Mouse (Mus musculus) bone marrow, adult 2 months (tissue): Measurements from ENCODE around the gene Nes. TPM values are rescaled to one million over a fixed set of nuclear protein-coding genes. Genes with fewer than 3 reads are reported as not detected.

ENCODE experiments used
- H3K27ac ChIP-seq: fragments of 200-500 bp; 2 replicates; pipeline ENCODE4 v1.5.1; 2012; ENCODE audit warnings: low read depth, mild to moderate bottlenecking, control low read depth, inconsistent platforms, low read length; ENCODE audit not compliant: control insufficient read depth, poor library complexity, insufficient read depth
- H3K4me1 ChIP-seq: fragments of 200-500 bp; 2 replicates; pipeline ENCODE4 v1.6.1; 2011; ENCODE audit warnings: low read length; ENCODE audit not compliant: control insufficient read depth, insufficient read depth
- H3K4me3 ChIP-seq: fragments of 200-500 bp; replicated peaks from 2 replicates; pipeline ENCODE3; 2011; ENCODE audit warnings: mild to moderate bottlenecking, low read depth, low read length, control low read depth; ENCODE audit not compliant: control insufficient read depth
- CTCF ChIP-seq: fragments of 200-500 bp; IDR thresholded peaks from 2 replicates; pipeline ENCODE4 v1.5.1; 2011; ENCODE audit warnings: low read length, control low read depth; ENCODE audit not compliant: control insufficient read depth, insufficient read depth
- POLR2A ChIP-seq: fragments of 200-500 bp; IDR thresholded peaks from 2 replicates; pipeline ENCODE4 v1.6.1; 2011; ENCODE audit warnings: low read depth, mild to moderate bottlenecking, control low read depth, low read length, borderline replicate concordance; ENCODE audit not compliant: control insufficient read depth
- WGBS: fragments of 180-500 bp; shearing (Covaris S2); methylation state at CpG from one replicate; pipeline ENCODE4 v1.1.7; 2018; 5-methylcytosine and 5-hydroxymethylcytosine counted together
- polyA plus RNA-seq: library from polyadenylated mRNA; stranded (reverse); fragments of >200 nt; gene quantifications from 2 replicates; pipeline ENCODE4 v1.2.4, GENCODE M21; 2011; ENCODE audit warnings: low replicate concordance; ENCODE audit not compliant: missing spikeins, insufficient read depth, insufficient read length

Gene Nes
- polyA plus RNA-seq, 1 experiment, result 0.67 TPM

- Histone ChIP-seq H3K4me3 (no peak overlapping the region), H3K27ac (no peak overlapping the region), H3K4me1 (no peaks in the 10 kb centered on the region)
- no peak for TF ChIP-seq POLR2A
- no peak for TF ChIP-seq CTCF
- WGBS, result 40% methylated on average over 3 of the region's 3 CpGs
Observed at GRCm38 (mm10) chr3:87984094-87984493, 13.2 kb downstream of the Nes start.

GRCm38 (mm10) chr3:87985505-87986320, 14.8 kb downstream of the Nes start:
- no peak for TF ChIP-seq POLR2A
- TF ChIP-seq CTCF, result no peak
- WGBS, result 62% methylated on average over 12 of the region's 12 CpGs
- Histone ChIP-seq H3K4me1 (no peaks in the 10 kb centered on the region), H3K27ac (no peak overlapping the region), H3K4me3 (no peak overlapping the region)

GRCm38 (mm10) chr3:87986868-87987267, 16.0 kb downstream of the Nes start:
- Histone ChIP-seq H3K4me3 (no peak overlapping the region), H3K4me1 (no peaks in the 10 kb centered on the region), H3K27ac (no peak overlapping the region)
- no peak for TF ChIP-seq POLR2A
- TF ChIP-seq CTCF, result peak; percentile 87
- 2% methylated on average over 17 of the region's 17 CpGs for WGBS

- WGBS, result 3% methylated on average over 15 of the region's 15 CpGs
- Histone ChIP-seq H3K27ac (no peak overlapping the region), H3K4me3 (no peak overlapping the region), H3K4me1 (no peaks in the 10 kb centered on the region)
- TF ChIP-seq POLR2A (no peak), CTCF (no peak)
Observed at GRCm38 (mm10) chr3:87987633-87988032, 16.8 kb downstream of the Nes start.

GRCm38 (mm10) chr3:87988068-87988467, 17.2 kb downstream of the Nes start:
- H3K4me1 ChIP-seq, result no peaks in the 10 kb centered on the region
- 1% methylated on average over 15 of the region's 15 CpGs for WGBS
- TF ChIP-seq POLR2A (no peak), CTCF (no peak)
- no peak overlapping the region for H3K27ac ChIP-seq
- H3K4me3 ChIP-seq, result no peak overlapping the region

- Histone ChIP-seq H3K4me1 (no peaks in the 10 kb centered on the region; the same call in 1 of the 2 replicates), H3K27ac (no peak overlapping the region), H3K4me3 (no peak overlapping the region)
- no peak for TF ChIP-seq POLR2A
- no peak for TF ChIP-seq CTCF
- WGBS, result 26% methylated on average over 10 of the region's 10 CpGs
Observed at GRCm38 (mm10) chr3:87989935-87990334, 19.1 kb downstream of the Nes start.

GRCm38 (mm10) chr3:87993436-87993835, 22.6 kb downstream of the Nes start:
- H3K27ac ChIP-seq, result no peak overlapping the region
- no peak for TF ChIP-seq POLR2A
- TF ChIP-seq CTCF, result no peak
- 5% methylated on average over 5 of the region's 6 CpGs for WGBS
- H3K4me1 ChIP-seq, result no peaks in the 10 kb centered on the region; the same call in 1 of the 2 replicates
- no peak overlapping the region for H3K4me3 ChIP-seq

- H3K4me1 ChIP-seq, result no peaks in the 10 kb centered on the region; the same call in 1 of the 2 replicates
- TF ChIP-seq CTCF, result no peak
- no peak for TF ChIP-seq POLR2A
- H3K27ac ChIP-seq, result no peak overlapping the region
- WGBS, result 31% methylated on average over 11 of the region's 11 CpGs
- H3K4me3 ChIP-seq, result no peak overlapping the region
Observed at GRCm38 (mm10) chr3:87995331-87995730, 24.5 kb downstream of the Nes start.
